8 mouse cellular contexts compared by ENCODE assay signal in genomic region chr6:91115863-91116243, GRCm38 (mm10). TPM values are rescaled to one million over a fixed set of nuclear protein-coding genes. Genes with fewer than 3 reads are reported as not detected.
DNase-seq lines count a peak whose midpoint lies in the region; ATAC-seq and TF ChIP-seq lines count a peak whose summit lies in the region.

No protein-coding gene starts in this region.

- H3K4me3 ChIP-seq in heart, embryonic 11.5 days (ENCODE audit: low read depth, low read length), result peak overlapping the region; percentile 75
- peak overlapping the region; percentile 66 for H3K4me3 ChIP-seq in hindbrain, postnatal 0 days (ENCODE audit: low read length)

- H3K4me2 ChIP-seq in heart, embryonic 11.5 days, result peak overlapping the region; percentile 100
- peak overlapping the region; percentile 63 for H3K4me2 ChIP-seq in hindbrain, postnatal 0 days (ENCODE audit: low read depth, low read length)

- H3K4me1 ChIP-seq in heart, embryonic 11.5 days (ENCODE audit: control insufficient read depth, insufficient read depth, low read length), result peaks cover 15% of the 10 kb centered on the region
- H3K4me1 ChIP-seq in hindbrain, postnatal 0 days (ENCODE audit: insufficient read depth, low read length), result peaks cover 22% of the 10 kb centered on the region

- no peaks in the 10 kb centered on the region for H3K27me3 ChIP-seq in heart, embryonic 11.5 days (ENCODE audit: control insufficient read depth, insufficient read depth, low read length)
- H3K27me3 ChIP-seq in hindbrain, postnatal 0 days (ENCODE audit: insufficient read depth, low read length), result no peaks in the 10 kb centered on the region

- H3K9me3 ChIP-seq in heart, embryonic 11.5 days (replicated peaks; ENCODE audit: control insufficient read depth, low read length), result no peaks in the 10 kb centered on the region
- no peaks in the 10 kb centered on the region for H3K9me3 ChIP-seq in hindbrain, postnatal 0 days (ENCODE audit: low read length)

- 23% methylated on average over 4 of the region's 4 CpGs for WGBS in heart, embryonic 11.5 days (ENCODE audit: insufficient replicate concordance)
- WGBS in hindbrain, postnatal 0 days, result 12% methylated on average over 4 of the region's 4 CpGs

- intact Hi-C loops in heart, postnatal 25 days (cut with DNase I), result no loop called here

- peak overlapping the region; percentile 80 for H3K9ac ChIP-seq in heart, embryonic 11.5 days (ENCODE audit: low read depth, low read length)
- peak overlapping the region; percentile 71 for H3K9ac ChIP-seq in hindbrain, postnatal 0 days (replicated peaks; ENCODE audit: low read length)

- peak; percentile 75 for ATAC-seq in heart, embryonic 11.5 days (replicated peaks; ENCODE audit: insufficient number of reproducible peaks, low FRiP score, low TSS enrichment)
- no peak; the same call in 1 of the 2 replicates for ATAC-seq in hindbrain, postnatal 0 days

- no peaks in the 10 kb centered on the region for H3K36me3 ChIP-seq in heart, embryonic 11.5 days (ENCODE audit: control insufficient read depth, insufficient read depth, low read length)
- no peaks in the 10 kb centered on the region for H3K36me3 ChIP-seq in hindbrain, postnatal 0 days (ENCODE audit: insufficient read depth, low read length)

- TF ChIP-seq CTCF in hindbrain, postnatal 0 days (IDR thresholded peaks at IDR 0.05; ENCODE audit: low read depth), result no peak

- no peak for DNase-seq in heart, postnatal 25 days (ENCODE audit: low spot score)
- peak; percentile 50 for DNase-seq in c-Kit-positive CD71-positive TER-119-negative erythroid progenitor cells, embryonic 14.5 days (ENCODE audit: low read depth)
- DNase-seq in hindbrain, postnatal 0 days (ENCODE audit: low spot score), result no peak
- peak; percentile 14 for DNase-seq in mesoderm, embryonic 11.5 days (ENCODE audit: low read depth, low spot score)
- DNase-seq in right cerebral cortex, adult 18-20 months, result no peak
- DNase-seq in retina, postnatal 1 day, result no peak
- DNase-seq in thymus, postnatal 36 days, result no peak

- H3K27ac ChIP-seq in heart, embryonic 11.5 days (ENCODE audit: low read depth, low read length), result peak overlapping the region; percentile 59; the same call in 1 of the 2 replicates
- H3K27ac ChIP-seq in hindbrain, postnatal 0 days, result peak overlapping the region; percentile 90

RNA-seq across cellular contexts. Expression of gene Nup210, which starts 0.8 kb away (rescaled TPM):
- polyA plus RNA-seq in heart, embryonic 11.5 days (2014; fragmentation: Nextera tagmentation; extraction: Ambion mirVana), result 5.1 and 5.6 TPM in 2 replicates
- total RNA-seq in heart, postnatal 25 days (2021), result 1 to 10 TPM; 2.4 to 3.3 TPM
- total RNA-seq in hindbrain, postnatal 0 days (2014; rRNA removed), result 63.0 and 76.0 TPM in 2 replicates
- polyA plus RNA-seq in hindbrain, postnatal 0 days (2015; fragmentation: Nextera tagmentation; extraction: Ambion mirVana), result 14.7 and 15.6 TPM in 2 replicates

RNA-seq across cellular contexts. Expression of gene Hdac11, which starts 40.6 kb away (rescaled TPM):
- polyA plus RNA-seq in heart, embryonic 11.5 days (2014; fragmentation: Nextera tagmentation; extraction: Ambion mirVana), result 7.9 TPM in 2 replicates
- total RNA-seq in heart, postnatal 25 days (2021), result 10 to 100 TPM; 13.0 to 15.1 TPM
- total RNA-seq in hindbrain, postnatal 0 days (2014; rRNA removed), result 100 and 111 TPM in 2 replicates
- 50.1 and 50.7 TPM in 2 replicates for polyA plus RNA-seq in hindbrain, postnatal 0 days (2015; fragmentation: Nextera tagmentation; extraction: Ambion mirVana)

Comparison
In these comparisons a context has a peak if more than half of its experiments do, and no peak if none do; other contexts are left out.
1. DNase-seq: peak in c-Kit-positive CD71-positive TER-119-negative erythroid progenitor cells, embryonic 14.5 days (single experiment) and mesoderm, embryonic 11.5 days (single experiment); none in heart, postnatal 25 days (single experiment), hindbrain, postnatal 0 days (single experiment), right cerebral cortex, adult 18-20 months (single experiment), retina, postnatal 1 day (single experiment) and thymus, postnatal 36 days (0 of 2).
2. RNA of gene Nup210, which starts 0.8 kb away (total RNA-seq): 63.0 to 76.0 TPM in hindbrain, postnatal 0 days; 2.4 to 3.3 TPM in heart, postnatal 25 days; every median in the first group is over 10 times any median in the second.